Mouse (Mus musculus): Measurements from ENCODE around the gene Tspan12. TPM values are rescaled to one million over a fixed set of nuclear protein-coding genes. Genes with fewer than 3 reads are reported as not detected.
"Not testable (repeated sequence)": the region's sequence is repeated elsewhere in the genome, so short reads cannot be mapped to it uniquely, and the experiment has no call there.

Gene Tspan12
- total RNA-seq, 2 experiments from 2014 or later = 156 to 182 TPM

- DNase-seq = no peak
Observed at GRCm38 (mm10) chr6:21828437-21828836, 23.9 kb downstream of the Tspan12 start.

GRCm38 (mm10) chr6:21828001-21828400 is 24.3 kb downstream of the Tspan12 start:
- DNase-seq = no peak

GRCm38 (mm10) chr6:21823694-21824093 is 28.6 kb downstream of the Tspan12 start:
- no peak for DNase-seq

GRCm38 (mm10) chr6:21823281-21823680 is 29.0 kb downstream of the Tspan12 start:
- peak; percentile 51 to 57 for DNase-seq

- DNase-seq = no peak
Observed at GRCm38 (mm10) chr6:21822721-21823134, 29.6 kb downstream of the Tspan12 start.

- DNase-seq = peak in 1 of 2 experiments; percentile 24
Observed at GRCm38 (mm10) chr6:21818107-21818807, 34.1 kb downstream of the Tspan12 start.

GRCm38 (mm10) chr6:21806005-21806404 is 46.3 kb downstream of the Tspan12 start:
- DNase-seq = no peak

GRCm38 (mm10) chr6:21805013-21805570 is 47.2 kb downstream of the Tspan12 start:
- peak in 1 of 2 experiments; percentile 34 for DNase-seq

GRCm38 (mm10) chr6:21803483-21804340 is 48.6 kb downstream of the Tspan12 start:
- no peak for DNase-seq

- DNase-seq = peak; percentile 57 to 69
Observed at GRCm38 (mm10) chr6:21798581-21798980, 53.7 kb downstream of the Tspan12 start.

GRCm38 (mm10) chr6:21797087-21797486 is 55.2 kb downstream of the Tspan12 start:
- DNase-seq = no peak

GRCm38 (mm10) chr6:21796413-21796812 is 55.9 kb downstream of the Tspan12 start:
- no peak for DNase-seq

- no peak for DNase-seq
Observed at GRCm38 (mm10) chr6:21795410-21795809, 56.9 kb downstream of the Tspan12 start.

- peak; percentile 62 to 74 for DNase-seq
Observed at GRCm38 (mm10) chr6:21795072-21795407, 57.3 kb downstream of the Tspan12 start.

- DNase-seq = no peak
Observed at GRCm38 (mm10) chr6:21794337-21795071, 57.8 kb downstream of the Tspan12 start.

- peak; percentile 34 to 38 for DNase-seq
Observed at GRCm38 (mm10) chr6:21791307-21791706, 61.0 kb downstream of the Tspan12 start.

- DNase-seq = no peak
Observed at GRCm38 (mm10) chr6:21790550-21791086, 61.7 kb downstream of the Tspan12 start.

- no peak for DNase-seq
Observed at GRCm38 (mm10) chr6:21790036-21790435, 62.3 kb downstream of the Tspan12 start.

GRCm38 (mm10) chr6:21789582-21789981 is 62.7 kb downstream of the Tspan12 start:
- not testable (repeated sequence) for DNase-seq

GRCm38 (mm10) chr6:21787757-21788156 is 64.6 kb downstream of the Tspan12 start:
- DNase-seq = no peak

GRCm38 (mm10) chr6:21787274-21787673 is 65.0 kb downstream of the Tspan12 start:
- DNase-seq = no peak

All from adrenal gland, postnatal 36 days (tissue).